In genomic region chr5:20622417-20622816, GRCm38 (mm10) we compare ENCODE assay signal across 26 mouse cellular contexts.
A peak's percentile ranks its signal among the peaks of the same experiment; 100 is the strongest.
DNase-seq lines count a peak whose midpoint lies in the region; ATAC-seq lines count a peak whose summit lies in the region.
"Had no signal": no experiment of that assay in that cellular context is flagged by ENCODE, and none has a peak within 500 bp of the region (broad histone marks: within the 10 kb centered on the region; RNA-seq: fewer than 3 reads in every experiment).

No protein-coding gene starts in this region.

- H3K36me3 ChIP-seq in forebrain, embryonic 10.5 days (replicated peaks): no peaks in the 10 kb centered on the region
- H3K36me3 ChIP-seq in forebrain, embryonic 12.5 days (replicated peaks): no peaks in the 10 kb centered on the region
- no peaks in the 10 kb centered on the region for H3K36me3 ChIP-seq in hindbrain, embryonic 13.5 days
- H3K36me3 ChIP-seq in hindbrain, embryonic 11.5 days (ENCODE audit: control insufficient read depth, insufficient read depth, low read length): no peaks in the 10 kb centered on the region
- H3K36me3 ChIP-seq in neural tube, embryonic 15.5 days: no peaks in the 10 kb centered on the region
- H3K36me3 ChIP-seq: G1E; heart, embryonic 12.5 days; limb, embryonic 13.5 days had no signal

- ATAC-seq in forebrain, embryonic 12.5 days (ENCODE audit: low FRiP score): no peak
- ATAC-seq in hindbrain, embryonic 13.5 days (ENCODE audit: low FRiP score): no peak
- ATAC-seq in hindbrain, embryonic 11.5 days (ENCODE audit: low FRiP score): no peak
- ATAC-seq in neural tube, embryonic 15.5 days (ENCODE audit: low FRiP score): no peak
- ATAC-seq: intestine, embryonic 16.5 days had no signal

- H3K9me3 ChIP-seq in forebrain, embryonic 10.5 days: no peaks in the 10 kb centered on the region
- no peaks in the 10 kb centered on the region for H3K9me3 ChIP-seq in forebrain, embryonic 12.5 days
- no peaks in the 10 kb centered on the region for H3K9me3 ChIP-seq in hindbrain, embryonic 13.5 days
- no peaks in the 10 kb centered on the region for H3K9me3 ChIP-seq in hindbrain, embryonic 11.5 days (ENCODE audit: control insufficient read depth, low read length)
- H3K9me3 ChIP-seq in neural tube, embryonic 15.5 days (replicated peaks): no peaks in the 10 kb centered on the region
- H3K9me3 ChIP-seq: G1E; heart, embryonic 12.5 days; limb, embryonic 13.5 days had no signal

- no peak for DNase-seq in forebrain, embryonic 10.5 days (ENCODE audit: extremely low spot score, low spot score)
- DNase-seq in hindbrain, embryonic 11.5 days (ENCODE audit: low spot score): no peak
- no peak for DNase-seq in neural tube, embryonic 10.5 days (ENCODE audit: extremely low spot score, low spot score)
- DNase-seq in adrenal gland, adult 18-20 months (ENCODE audit: low spot score in 2 of 2): no peak
- no peak for DNase-seq in thymus, postnatal 14 days
- DNase-seq: adrenal gland, postnatal 10 days; cerebellum, adult 11 months; cerebellum, adult 9-10 months; cerebellum, postnatal 36 days; gastrocnemius, adult 2 months; gastrocnemius, postnatal 36 days; heart, adult 2 months; kidney, adult 8-10 months; kidney, postnatal 10 days; lung, postnatal 36 days; right cerebral cortex, adult 18-20 months; spleen, adult 18-20 months; thymus, postnatal 25 days had no signal

- no peaks in the 10 kb centered on the region for H3K27me3 ChIP-seq in forebrain, embryonic 10.5 days (ENCODE audit: poor library complexity, severe bottlenecking)
- H3K27me3 ChIP-seq in forebrain, embryonic 12.5 days: no peaks in the 10 kb centered on the region
- H3K27me3 ChIP-seq in hindbrain, embryonic 13.5 days: no peaks in the 10 kb centered on the region
- no peaks in the 10 kb centered on the region for H3K27me3 ChIP-seq in hindbrain, embryonic 11.5 days (ENCODE audit: control insufficient read depth, insufficient read depth, low read length)
- H3K27me3 ChIP-seq in neural tube, embryonic 15.5 days (replicated peaks): no peaks in the 10 kb centered on the region
- H3K27me3 ChIP-seq: heart, embryonic 12.5 days; limb, embryonic 13.5 days had no signal

- peak overlapping the region; percentile 51; the same call in 1 of the 2 replicates for H3K27ac ChIP-seq in forebrain, embryonic 10.5 days
- no peak overlapping the region for H3K27ac ChIP-seq in forebrain, embryonic 12.5 days
- 0 out of 2 replicates have a peak overlapping the region, but pooled peaks have one; percentile 13 for H3K27ac ChIP-seq in hindbrain, embryonic 13.5 days
- H3K27ac ChIP-seq in hindbrain, embryonic 11.5 days (ENCODE audit: low read depth, low read length): no peak overlapping the region
- H3K27ac ChIP-seq in neural tube, embryonic 15.5 days (replicated peaks): peak overlapping the region; percentile 30
- H3K27ac ChIP-seq: gastrocnemius, adult 2 months; heart, adult 2 months; limb, embryonic 13.5 days had no signal

- H3K4me2 ChIP-seq in forebrain, embryonic 12.5 days: no peak overlapping the region
- no peak overlapping the region for H3K4me2 ChIP-seq in hindbrain, embryonic 13.5 days
- no peak overlapping the region for H3K4me2 ChIP-seq in hindbrain, embryonic 11.5 days (replicated peaks; ENCODE audit: low read depth, low read length)
- no peak overlapping the region for H3K4me2 ChIP-seq in neural tube, embryonic 15.5 days
- H3K4me2 ChIP-seq: heart, embryonic 12.5 days; limb, embryonic 13.5 days; liver, embryonic 11.5 days had no signal

- WGBS in forebrain, embryonic 10.5 days: 53% methylated on average over 3 of the region's 3 CpGs
- 57% methylated on average over 3 of the region's 3 CpGs for WGBS in forebrain, embryonic 12.5 days
- 61% methylated on average over 3 of the region's 3 CpGs for WGBS in hindbrain, embryonic 13.5 days
- WGBS in hindbrain, embryonic 11.5 days: 73% methylated on average over 3 of the region's 3 CpGs
- WGBS in neural tube, embryonic 15.5 days: 88% methylated on average over 3 of the region's 3 CpGs

- H3K9ac ChIP-seq in forebrain, embryonic 12.5 days: no peak overlapping the region
- no peak overlapping the region for H3K9ac ChIP-seq in hindbrain, embryonic 13.5 days
- no peak overlapping the region for H3K9ac ChIP-seq in hindbrain, embryonic 11.5 days (ENCODE audit: low read depth, low read length)
- no peak overlapping the region for H3K9ac ChIP-seq in neural tube, embryonic 15.5 days (replicated peaks)
- H3K9ac ChIP-seq: heart, embryonic 12.5 days; limb, embryonic 13.5 days had no signal

- H3K4me3 ChIP-seq in forebrain, embryonic 10.5 days: no peak overlapping the region
- H3K4me3 ChIP-seq in forebrain, embryonic 12.5 days (replicated peaks): no peak overlapping the region
- H3K4me3 ChIP-seq in hindbrain, embryonic 13.5 days: no peak overlapping the region
- H3K4me3 ChIP-seq in hindbrain, embryonic 11.5 days (ENCODE audit: low read depth, low read length): no peak overlapping the region
- no peak overlapping the region for H3K4me3 ChIP-seq in neural tube, embryonic 15.5 days (replicated peaks)
- H3K4me3 ChIP-seq: gastrocnemius, adult 2 months; heart, adult 2 months; heart, embryonic 12.5 days; limb, embryonic 13.5 days had no signal

- peaks cover 12% of the 10 kb centered on the region for H3K4me1 ChIP-seq in forebrain, embryonic 10.5 days
- peaks cover 10% of the 10 kb centered on the region for H3K4me1 ChIP-seq in forebrain, embryonic 12.5 days
- peaks cover 8% of the 10 kb centered on the region for H3K4me1 ChIP-seq in hindbrain, embryonic 13.5 days (replicated peaks)
- H3K4me1 ChIP-seq in hindbrain, embryonic 11.5 days (replicated peaks; ENCODE audit: control insufficient read depth, insufficient read depth, low read length): no peaks in the 10 kb centered on the region
- H3K4me1 ChIP-seq in neural tube, embryonic 15.5 days: peaks cover 7% of the 10 kb centered on the region; the same call in 1 of the 2 replicates
- H3K4me1 ChIP-seq: heart, embryonic 12.5 days; limb, embryonic 13.5 days had no signal

Comparison
In these comparisons a context has a peak if more than half of its experiments do, and no peak if none do; other contexts are left out.
1. H3K27ac ChIP-seq: peak in forebrain, embryonic 10.5 days (single experiment), hindbrain, embryonic 13.5 days (single experiment) and neural tube, embryonic 15.5 days (single experiment); none in forebrain, embryonic 12.5 days (single experiment) and hindbrain, embryonic 11.5 days (single experiment).